Mouse (Mus musculus): ENCODE data around the gene Nop16. TPM values are rescaled to one million over a fixed set of nuclear protein-coding genes. Genes with fewer than 3 reads are reported as not detected.
A peak's percentile ranks its signal among the peaks of the same experiment; 100 is the strongest.

Gene Nop16
- polyA plus RNA-seq, 1 experiment, result 61.8 TPM

- Histone ChIP-seq H3K4me3 (ENCODE audit: low read depth, low read length) (no peak overlapping the region), H3K9ac (ENCODE audit: low read depth, poor library complexity, severe bottlenecking) (no peak overlapping the region), H3K27ac (ENCODE audit: insufficient read depth, low read length) (no peak overlapping the region), H3K9me3 (replicated peaks; ENCODE audit: control insufficient read depth, insufficient read depth, low read length, poor library complexity, severe bottlenecking) (no peaks in the 10 kb centered on the region), H3K36me3 (ENCODE audit: control insufficient read depth, insufficient read depth, low read length, poor library complexity, severe bottlenecking) (no peaks in the 10 kb centered on the region), H3K4me1 (ENCODE audit: control insufficient read depth, insufficient read depth, low read length) (peaks cover 2% of the 10 kb centered on the region), H3K27me3 (ENCODE audit: control insufficient read depth, insufficient read depth, low read length, poor library complexity, severe bottlenecking) (no peaks in the 10 kb centered on the region)
- no peak for TF ChIP-seq CTCF (IDR thresholded peaks at IDR 0.05; ENCODE audit: low read depth, low read length)
- no peak for TF ChIP-seq EP300 (IDR thresholded peaks at IDR 0.05; ENCODE audit: insufficient read depth, low read depth, low read length)
- TF ChIP-seq POLR2A (IDR thresholded peaks at IDR 0.05; ENCODE audit: insufficient read depth, low read length), result no peak
Observed at GRCm38 (mm10) chr13:54570736-54571135, 19.2 kb downstream of the Nop16 start.

GRCm38 (mm10) chr13:54569282-54569681, 20.6 kb downstream of the Nop16 start:
- H3K9ac ChIP-seq (ENCODE audit: low read depth, poor library complexity, severe bottlenecking), result no peak overlapping the region
- no peaks in the 10 kb centered on the region for H3K9me3 ChIP-seq (replicated peaks; ENCODE audit: control insufficient read depth, insufficient read depth, low read length, poor library complexity, severe bottlenecking)
- H3K27me3 ChIP-seq (ENCODE audit: control insufficient read depth, insufficient read depth, low read length, poor library complexity, severe bottlenecking), result no peaks in the 10 kb centered on the region
- TF ChIP-seq CTCF (IDR thresholded peaks at IDR 0.05; ENCODE audit: low read depth, low read length), result no peak
- TF ChIP-seq EP300 (IDR thresholded peaks at IDR 0.05; ENCODE audit: insufficient read depth, low read depth, low read length), result no peak
- TF ChIP-seq POLR2A (IDR thresholded peaks at IDR 0.05; ENCODE audit: insufficient read depth, low read length), result no peak
- H3K27ac ChIP-seq (ENCODE audit: insufficient read depth, low read length), result no peak overlapping the region
- no peaks in the 10 kb centered on the region for H3K36me3 ChIP-seq (ENCODE audit: control insufficient read depth, insufficient read depth, low read length, poor library complexity, severe bottlenecking)
- H3K4me3 ChIP-seq (ENCODE audit: low read depth, low read length), result no peak overlapping the region
- peaks cover 2% of the 10 kb centered on the region for H3K4me1 ChIP-seq (ENCODE audit: control insufficient read depth, insufficient read depth, low read length)

- Histone ChIP-seq H3K27me3 (ENCODE audit: control insufficient read depth, insufficient read depth, low read length, poor library complexity, severe bottlenecking) (no peaks in the 10 kb centered on the region), H3K27ac (ENCODE audit: insufficient read depth, low read length) (no peak overlapping the region), H3K36me3 (ENCODE audit: control insufficient read depth, insufficient read depth, low read length, poor library complexity, severe bottlenecking) (no peaks in the 10 kb centered on the region), H3K4me1 (ENCODE audit: control insufficient read depth, insufficient read depth, low read length) (peaks cover 2% of the 10 kb centered on the region), H3K9me3 (replicated peaks; ENCODE audit: control insufficient read depth, insufficient read depth, low read length, poor library complexity, severe bottlenecking) (no peaks in the 10 kb centered on the region), H3K9ac (ENCODE audit: low read depth, poor library complexity, severe bottlenecking) (no peak overlapping the region), H3K4me3 (ENCODE audit: low read depth, low read length) (no peak overlapping the region)
- TF ChIP-seq CTCF (IDR thresholded peaks at IDR 0.05; ENCODE audit: low read depth, low read length) (no peak), EP300 (IDR thresholded peaks at IDR 0.05; ENCODE audit: insufficient read depth, low read depth, low read length) (no peak), POLR2A (IDR thresholded peaks at IDR 0.05; ENCODE audit: insufficient read depth, low read length) (no peak)
Observed at GRCm38 (mm10) chr13:54568380-54568779, 21.5 kb downstream of the Nop16 start.

GRCm38 (mm10) chr13:54565594-54566345, 24.1 kb downstream of the Nop16 start:
- Histone ChIP-seq H3K9ac (ENCODE audit: low read depth, poor library complexity, severe bottlenecking) (peak overlapping the region; percentile 40; the same call in 1 of the 2 replicates), H3K4me1 (ENCODE audit: control insufficient read depth, insufficient read depth, low read length) (peaks cover 2% of the 10 kb centered on the region), H3K27me3 (ENCODE audit: control insufficient read depth, insufficient read depth, low read length, poor library complexity, severe bottlenecking) (no peaks in the 10 kb centered on the region), H3K4me3 (ENCODE audit: low read depth, low read length) (peak overlapping the region; percentile 88), H3K9me3 (replicated peaks; ENCODE audit: control insufficient read depth, insufficient read depth, low read length, poor library complexity, severe bottlenecking) (no peaks in the 10 kb centered on the region), H3K36me3 (ENCODE audit: control insufficient read depth, insufficient read depth, low read length, poor library complexity, severe bottlenecking) (peaks cover 2% of the 10 kb centered on the region; the same call in 1 of the 2 replicates), H3K27ac (ENCODE audit: insufficient read depth, low read length) (peak overlapping the region; percentile 88)
- no peak for TF ChIP-seq POLR2A (IDR thresholded peaks at IDR 0.05; ENCODE audit: insufficient read depth, low read length)
- peak; percentile 62 for TF ChIP-seq EP300 (IDR thresholded peaks at IDR 0.05; ENCODE audit: insufficient read depth, low read depth, low read length)
- peak; percentile 72 for TF ChIP-seq CTCF (IDR thresholded peaks at IDR 0.05; ENCODE audit: low read depth, low read length)

- peak; percentile 81 for TF ChIP-seq POLR2A (IDR thresholded peaks at IDR 0.05; ENCODE audit: insufficient read depth, low read length)
- no peak for TF ChIP-seq CTCF (IDR thresholded peaks at IDR 0.05; ENCODE audit: low read depth, low read length)
- TF ChIP-seq EP300 (IDR thresholded peaks at IDR 0.05; ENCODE audit: insufficient read depth, low read depth, low read length), result no peak
- peak within 1 kb of the TSS; percentile 82 for H3K9ac ChIP-seq (ENCODE audit: low read depth, poor library complexity, severe bottlenecking)
- H3K9me3 ChIP-seq (replicated peaks; ENCODE audit: control insufficient read depth, insufficient read depth, low read length, poor library complexity, severe bottlenecking), result no peaks in the 10 kb centered on the region
- peaks cover 7% of the 10 kb centered on the region for H3K36me3 ChIP-seq (ENCODE audit: control insufficient read depth, insufficient read depth, low read length, poor library complexity, severe bottlenecking)
- peak within 1 kb of the TSS; percentile 88 for H3K27ac ChIP-seq (ENCODE audit: insufficient read depth, low read length)
- H3K27me3 ChIP-seq (ENCODE audit: control insufficient read depth, insufficient read depth, low read length, poor library complexity, severe bottlenecking), result no peaks in the 10 kb centered on the region
- peak within 1 kb of the TSS; percentile 88 for H3K4me3 ChIP-seq (ENCODE audit: low read depth, low read length)
- peaks cover 2% of the 10 kb centered on the region for H3K4me1 ChIP-seq (ENCODE audit: control insufficient read depth, insufficient read depth, low read length)
Observed at GRCm38 (mm10) chr13:54565201-54565581, 24.7 kb downstream of the Nop16 start, which contains the start of gene 4833439L19Rik. TSS of gene 4833439L19Rik (minus strand) at chr13:54565435.

Measured in ES-Bruce4 (cell line).